Mouse (Mus musculus) myocyte (in vitro differentiated cells): ENCODE results near the gene P3h2.

Experiments used
- CEBPB ChIP-seq: IDR thresholded peaks from 2 replicates; pipeline ENCODE4 v1.6.1; 2011; ENCODE audit warnings: mild to moderate bottlenecking, moderate library complexity; ENCODE audit not compliant: poor library complexity, insufficient read depth, severe bottlenecking
- E2F4 ChIP-seq: IDR thresholded peaks from one replicate; pipeline ENCODE4 v1.6.1; 2011; ENCODE audit warnings: mild to moderate bottlenecking, control low read depth, moderate library complexity; ENCODE audit not compliant: insufficient read depth
- MAX ChIP-seq: IDR thresholded peaks from one replicate; pipeline ENCODE4 v1.6.1; 2011; ENCODE audit warnings: low read depth, mild to moderate bottlenecking, control low read depth
- MYOD1 ChIP-seq, 3 experiments: IDR thresholded peaks; one replicate each; pipeline ENCODE4 v1.6.1; 2011; ENCODE audit warnings: control low read depth in 2 of 3, low read depth in 2 of 3, mild to moderate bottlenecking in 2 of 3, moderate library complexity in 1 of 3; ENCODE audit not compliant: insufficient read length in 2 of 3, control insufficient read depth in 1 of 3
- MYOG ChIP-seq, 3 experiments: IDR thresholded peaks; one replicate each; pipeline ENCODE4 v1.6.1; 2011; ENCODE audit warnings: control low read depth in 2 of 3, low read depth in 2 of 3, mild to moderate bottlenecking in 2 of 3; ENCODE audit not compliant: insufficient read length in 2 of 3, control insufficient read depth in 1 of 3, insufficient read depth in 1 of 3
- POLR2A ChIP-seq: IDR thresholded peaks from one replicate; pipeline ENCODE4 v1.6.1; 2011; ENCODE audit warnings: low read depth, mild to moderate bottlenecking, control low read depth, moderate library complexity; ENCODE audit not compliant: insufficient read length
- POLR2AphosphoS2 ChIP-seq: IDR thresholded peaks from one replicate; pipeline ENCODE4 v1.6.1; 2011; ENCODE audit warnings: low read depth, control low read depth; ENCODE audit not compliant: insufficient read length
- TCF3 ChIP-seq: IDR thresholded peaks from one replicate; pipeline ENCODE4 v1.6.1; 2011; ENCODE audit warnings: low read depth, control low read depth; ENCODE audit not compliant: insufficient read length
- USF1 ChIP-seq: IDR thresholded peaks from one replicate; pipeline ENCODE4 v1.6.1; 2011; ENCODE audit warnings: low read depth, mild to moderate bottlenecking, control low read depth, moderate library complexity

DNA sequence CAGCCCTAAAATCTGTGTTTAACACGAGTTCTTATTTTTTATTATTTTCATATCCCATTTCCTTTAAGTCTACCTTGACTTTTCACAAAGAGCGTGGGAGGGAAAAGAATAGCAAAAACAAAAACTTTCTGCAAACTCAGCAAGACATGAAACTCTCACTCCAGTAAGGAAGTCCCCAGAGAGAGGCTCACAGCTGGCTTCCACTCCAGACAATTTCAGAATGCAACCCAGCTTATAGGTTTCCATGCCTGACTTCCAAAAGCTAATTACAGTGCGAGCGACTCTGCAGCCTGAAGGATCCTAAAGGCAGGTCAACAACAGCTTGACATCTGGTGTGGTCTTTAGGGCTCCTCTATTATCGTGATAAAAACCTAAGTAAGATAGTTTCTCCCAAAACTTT, 70.5 kb downstream of the P3h2 start:
- TF ChIP-seq POLR2A: no peak
- no peak for TF ChIP-seq TCF3
- TF ChIP-seq CEBPB: no peak
- no peak for TF ChIP-seq USF1
- TF ChIP-seq MYOD1 (IDR thresholded peaks at IDR 0.05; ENCODE audit: control insufficient read depth in 1 of 3, insufficient read length in 2 of 3, low read depth in 2 of 3): no peak
- no peak for TF ChIP-seq MAX
- no peak for TF ChIP-seq POLR2AphosphoS2
- TF ChIP-seq MYOG (IDR thresholded peaks at IDR 0.05; ENCODE audit: control insufficient read depth in 1 of 3, insufficient read depth in 1 of 3, insufficient read length in 2 of 3, low read depth in 2 of 3): no peak
- TF ChIP-seq E2F4: no peak
